Mouse (Mus musculus) myocyte (in vitro differentiated cells): ENCODE measurements around the gene Macrod2. TPM values are rescaled to one million over a fixed set of nuclear protein-coding genes. Genes with fewer than 3 reads are reported as not detected.

ENCODE experiments used
- H3K27me3 ChIP-seq: one replicate; pipeline ENCODE4 v1.6.1; 2011; ENCODE audit not compliant: control insufficient read depth, insufficient read depth, insufficient read length
- H3K36me3 ChIP-seq: one replicate; pipeline ENCODE4 v1.6.1; 2011; ENCODE audit not compliant: control insufficient read depth, insufficient read depth
- H3K4me2 ChIP-seq: one replicate; pipeline ENCODE4 v1.6.1; 2011; ENCODE audit warnings: low read depth, control low read depth
- H3K4me3 ChIP-seq: one replicate; pipeline ENCODE4 v1.5.1; 2011; ENCODE audit warnings: mild to moderate bottlenecking, control low read depth, moderate library complexity
- H3K79me2 ChIP-seq: one replicate; pipeline ENCODE4 v1.6.1; 2011; ENCODE audit not compliant: control insufficient read depth, insufficient read depth
- H3ac ChIP-seq: one replicate; pipeline ENCODE4 v1.6.1; 2011; ENCODE audit not compliant: control insufficient read depth, insufficient read length
- CEBPB ChIP-seq: IDR thresholded peaks from 2 replicates; pipeline ENCODE4 v1.6.1; 2011; ENCODE audit warnings: mild to moderate bottlenecking, moderate library complexity; ENCODE audit not compliant: poor library complexity, insufficient read depth, severe bottlenecking
- E2F4 ChIP-seq: IDR thresholded peaks from one replicate; pipeline ENCODE4 v1.6.1; 2011; ENCODE audit warnings: mild to moderate bottlenecking, control low read depth, moderate library complexity; ENCODE audit not compliant: insufficient read depth
- MAX ChIP-seq: IDR thresholded peaks from one replicate; pipeline ENCODE4 v1.6.1; 2011; ENCODE audit warnings: low read depth, mild to moderate bottlenecking, control low read depth
- MYOD1 ChIP-seq, 3 experiments: IDR thresholded peaks; one replicate each; pipeline ENCODE4 v1.6.1; 2011; ENCODE audit warnings: control low read depth in 2 of 3, low read depth in 2 of 3, mild to moderate bottlenecking in 2 of 3, moderate library complexity in 1 of 3; ENCODE audit not compliant: insufficient read length in 2 of 3, control insufficient read depth in 1 of 3
- MYOG ChIP-seq, 3 experiments: IDR thresholded peaks; one replicate each; pipeline ENCODE4 v1.6.1; 2011; ENCODE audit warnings: control low read depth in 2 of 3, low read depth in 2 of 3, mild to moderate bottlenecking in 2 of 3; ENCODE audit not compliant: insufficient read length in 2 of 3, control insufficient read depth in 1 of 3, insufficient read depth in 1 of 3
- POLR2A ChIP-seq: IDR thresholded peaks from one replicate; pipeline ENCODE4 v1.6.1; 2011; ENCODE audit warnings: low read depth, mild to moderate bottlenecking, control low read depth, moderate library complexity; ENCODE audit not compliant: insufficient read length
- POLR2AphosphoS2 ChIP-seq: IDR thresholded peaks from one replicate; pipeline ENCODE4 v1.6.1; 2011; ENCODE audit warnings: low read depth, control low read depth; ENCODE audit not compliant: insufficient read length
- REST ChIP-seq: IDR thresholded peaks from one replicate; pipeline ENCODE4 v1.6.1; 2011; ENCODE audit warnings: mild to moderate bottlenecking, control low read depth, moderate library complexity; ENCODE audit not compliant: insufficient read depth, insufficient read length
- SRF ChIP-seq: IDR thresholded peaks from one replicate; pipeline ENCODE4 v1.6.1; 2011; ENCODE audit warnings: low read depth; ENCODE audit not compliant: control insufficient read depth, insufficient read length
- TCF12 ChIP-seq: IDR thresholded peaks from one replicate; pipeline ENCODE4 v1.6.1; 2011; ENCODE audit warnings: mild to moderate bottlenecking, control low read depth; ENCODE audit not compliant: poor library complexity, insufficient read depth, severe bottlenecking
- TCF3 ChIP-seq: IDR thresholded peaks from one replicate; pipeline ENCODE4 v1.6.1; 2011; ENCODE audit warnings: low read depth, control low read depth; ENCODE audit not compliant: insufficient read length
- USF1 ChIP-seq: IDR thresholded peaks from one replicate; pipeline ENCODE4 v1.6.1; 2011; ENCODE audit warnings: low read depth, mild to moderate bottlenecking, control low read depth, moderate library complexity
- polyA plus RNA-seq: library from polyadenylated mRNA; unstranded; fragments of >200 nt; fragmentation: generic; extraction: Trizol; gene quantifications from one replicate; pipeline ENCODE4 v1.2.1, GENCODE M21; 2012; ENCODE audit warnings: missing spikeins

Gene Macrod2
- polyA plus RNA-seq, 1 experiment = 0.96 TPM

GRCm38 (mm10) chr2:141125638-141126037, 730.5 kb downstream of the Macrod2 start:
- H3K27me3 ChIP-seq = no peaks in the 10 kb centered on the region
- H3K36me3 ChIP-seq = no peaks in the 10 kb centered on the region
- TF ChIP-seq CEBPB (no peak), MAX (no peak), POLR2A (no peak), POLR2AphosphoS2 (no peak), TCF3 (no peak), SRF (no peak)
- H3K4me3 ChIP-seq = no peak overlapping the region
- no peak overlapping the region for H3ac ChIP-seq
- H3K4me2 ChIP-seq = no peak overlapping the region
- no peaks in the 10 kb centered on the region for H3K79me2 ChIP-seq

GRCm38 (mm10) chr2:141142266-141142665, 747.2 kb downstream of the Macrod2 start:
- Histone ChIP-seq H3K36me3 (no peaks in the 10 kb centered on the region), H3K79me2 (no peaks in the 10 kb centered on the region), H3K27me3 (no peaks in the 10 kb centered on the region), H3ac (no peak overlapping the region), H3K4me2 (no peak overlapping the region), H3K4me3 (no peak overlapping the region)
- TF ChIP-seq MYOD1 (IDR thresholded peaks at IDR 0.05; ENCODE audit: control insufficient read depth in 1 of 3, insufficient read length in 2 of 3, low read depth in 2 of 3) (no peak), REST (no peak), POLR2AphosphoS2 (no peak), SRF (no peak), TCF12 (no peak), MAX (no peak), MYOG (IDR thresholded peaks at IDR 0.05; ENCODE audit: control insufficient read depth in 1 of 3, insufficient read depth in 1 of 3, insufficient read length in 2 of 3, low read depth in 2 of 3) (no peak), E2F4 (no peak)

GRCm38 (mm10) chr2:141152011-141152772, 757.1 kb downstream of the Macrod2 start:
- TF ChIP-seq POLR2A = no peak
- TF ChIP-seq CEBPB = no peak
- TF ChIP-seq MAX = no peak
- TF ChIP-seq TCF12 = no peak
- H3K36me3 ChIP-seq = no peaks in the 10 kb centered on the region
- H3K27me3 ChIP-seq = no peaks in the 10 kb centered on the region
- no peak overlapping the region for H3K4me2 ChIP-seq
- no peaks in the 10 kb centered on the region for H3K79me2 ChIP-seq
- H3ac ChIP-seq = no peak overlapping the region
- no peak overlapping the region for H3K4me3 ChIP-seq

- Histone ChIP-seq H3K4me3 (no peak overlapping the region), H3K27me3 (no peaks in the 10 kb centered on the region), H3K79me2 (no peaks in the 10 kb centered on the region), H3ac (no peak overlapping the region), H3K4me2 (no peak overlapping the region), H3K36me3 (no peaks in the 10 kb centered on the region)
- TF ChIP-seq TCF12 (no peak), E2F4 (no peak), MYOD1 (IDR thresholded peaks at IDR 0.05; ENCODE audit: control insufficient read depth in 1 of 3, insufficient read length in 2 of 3, low read depth in 2 of 3) (no peak), POLR2A (no peak), REST (no peak), SRF (no peak)
Observed at GRCm38 (mm10) chr2:141155972-141156371, 760.9 kb downstream of the Macrod2 start.

GRCm38 (mm10) chr2:141156979-141157593, 762.0 kb downstream of the Macrod2 start:
- Histone ChIP-seq H3K4me3 (no peak overlapping the region), H3K79me2 (no peaks in the 10 kb centered on the region), H3K36me3 (no peaks in the 10 kb centered on the region), H3K27me3 (no peaks in the 10 kb centered on the region), H3ac (no peak overlapping the region), H3K4me2 (no peak overlapping the region)
- TF ChIP-seq MAX (no peak), MYOG (IDR thresholded peaks at IDR 0.05; ENCODE audit: control insufficient read depth in 1 of 3, insufficient read depth in 1 of 3, insufficient read length in 2 of 3, low read depth in 2 of 3) (no peak), USF1 (no peak), TCF12 (no peak), CEBPB (no peak), POLR2A (no peak), E2F4 (no peak), SRF (no peak), TCF3 (no peak), MYOD1 (IDR thresholded peaks at IDR 0.05; ENCODE audit: control insufficient read depth in 1 of 3, insufficient read length in 2 of 3, low read depth in 2 of 3) (no peak), REST (no peak)
